Mouse (Mus musculus) testis, adult 2 months (tissue): ENCODE measurements at regions not wholly inside any gene's neighbourhood (a gene's known extent, or its start where the extent isn't known, plus 50 kb on each side); places are given as distances from the start of the nearest gene placed in this dataset.

Source experiments
- CTCF ChIP-seq: fragments of 200-500 bp; IDR thresholded peaks from 2 replicates; pipeline ENCODE4 v1.5.1; 2012; ENCODE audit warnings: low read depth, mild to moderate bottlenecking, inconsistent platforms, low read length, moderate library complexity; ENCODE audit not compliant: control insufficient read depth, insufficient read depth, insufficient replicate concordance
- POLR2A ChIP-seq: fragments of 200-500 bp; IDR thresholded peaks from 2 replicates; pipeline ENCODE4 v1.6.1; 2012; ENCODE audit warnings: low read depth, mild to moderate bottlenecking, inconsistent platforms, low read length, moderate library complexity; ENCODE audit not compliant: control insufficient read depth

GRCm38 (mm10) chr4:9769633-9770205, 1104.6 kb upstream of the 2610301B20Rik start:
- TF ChIP-seq CTCF = no peak
- TF ChIP-seq POLR2A = no peak
